25 mouse cellular contexts compared by ENCODE assay signal in genomic region chr7:105572949-105573348, GRCm38 (mm10). TPM values are rescaled to one million over a fixed set of nuclear protein-coding genes. Genes with fewer than 3 reads are reported as not detected.
A peak's percentile ranks its signal among the peaks of the same experiment; 100 is the strongest.
DNase-seq lines count a peak whose midpoint lies in the region; ATAC-seq and TF ChIP-seq lines count a peak whose summit lies in the region.
"Had no signal": no experiment of that assay in that cellular context is flagged by ENCODE, and none has a peak within 500 bp of the region (broad histone marks: within the 10 kb centered on the region; RNA-seq: fewer than 3 reads in every experiment).

No protein-coding gene starts in this region.

- no peak for TF ChIP-seq CTCF in left cerebral cortex, adult 2 months (IDR thresholded peaks at IDR 0.05)

- ATAC-seq in CD4-positive, CD25-positive, alpha-beta regulatory T cell, adult 4 months: no peak
- ATAC-seq: activated CD4-positive, CD25-positive, alpha-beta regulatory T cell, adult 4 months; forebrain, embryonic 14.5 days; intestine, embryonic 15.5 days; Patski had no signal

- H3K27ac ChIP-seq in left cerebral cortex, adult 2 months: peak overlapping the region; percentile 75; the same call in 1 of the 2 replicates
- H3K27ac ChIP-seq: embryonic facial prominence, embryonic 15.5 days; forebrain, embryonic 10.5 days; heart, embryonic 10.5 days; hindbrain, embryonic 13.5 days; intestine, embryonic 15.5 days had no signal

- intact Hi-C loops in left cerebral cortex, adult 2 months (cut with DNase I): no loop called here
- intact Hi-C loops in left cerebral cortex, postnatal 4 days (cut with DNase I): no loop called here

- peak; percentile 24 to 36 for DNase-seq in cerebellum, adult 18-20 months
- DNase-seq in cerebellum, postnatal 4 days (ENCODE audit: low spot score in 2 of 2): no peak
- peak; percentile 20 to 24 for DNase-seq in cerebellum, postnatal 14 days
- DNase-seq in cerebellum, adult 9-11 months: no peak
- DNase-seq in left cerebral cortex, adult 2 months (ENCODE audit: extremely low spot score in 1 of 2, low spot score in 2 of 2): peak in 1 of 2 experiments; percentile 30
- no peak for DNase-seq in left cerebral cortex, postnatal 4 days
- DNase-seq: adrenal gland, postnatal 14 days; embryo, embryonic 11 days; gastrocnemius, postnatal 10 days; heart, adult 18-20 months; heart, postnatal 10 days; heart, postnatal 4 days; kidney, adult 18-20 months had no signal

- peak overlapping the region; percentile 1; the same call in 1 of the 2 replicates for H3K4me3 ChIP-seq in left cerebral cortex, adult 2 months
- H3K4me3 ChIP-seq: embryonic facial prominence, embryonic 15.5 days; erythroblast, embryonic 14.5 days; forebrain, embryonic 10.5 days; heart, embryonic 10.5 days; hindbrain, embryonic 13.5 days; intestine, embryonic 15.5 days had no signal

RNA-seq across cellular contexts. Expression of gene Apbb1, which starts 8.5 kb away (rescaled TPM):
- 100 to 1,000 TPM; 440 to 458 TPM for total RNA-seq in left cerebral cortex, adult 2 months (2021)
- total RNA-seq in left cerebral cortex, postnatal 4 days (2021): 100 to 1,000 TPM; 327 to 331 TPM
- polyA plus RNA-seq in CD4-positive, CD25-positive, alpha-beta regulatory T cell, adult 4 months (2017; shearing (Covaris generic)): 10 to 100 TPM in 1 of 2 experiments, 1 to 10 TPM in 1; 7.5 to 10.2 TPM

RNA-seq across cellular contexts. Expression of gene Smpd1, which starts 18.8 kb away (rescaled TPM):
- total RNA-seq in left cerebral cortex, adult 2 months (2021): 100 to 1,000 TPM in 1 of 2 experiments, 10 to 100 TPM in 1; 96.9 to 107 TPM
- 10 to 100 TPM; 59.3 to 65.7 TPM for total RNA-seq in left cerebral cortex, postnatal 4 days (2021)
- polyA plus RNA-seq in CD4-positive, CD25-positive, alpha-beta regulatory T cell, adult 4 months (2017; shearing (Covaris generic)): 10 to 100 TPM; 21.6 to 25.9 TPM

RNA-seq across cellular contexts. Expression of gene Hpx, which starts 27.0 kb away (rescaled TPM):
- under 1 TPM; 0.30 to 0.68 TPM for total RNA-seq in left cerebral cortex, adult 2 months (2021)
- total RNA-seq in left cerebral cortex, postnatal 4 days (2021): under 1 TPM in 1 of 2 experiments, not detected in 1; 0.26 TPM
- polyA plus RNA-seq in CD4-positive, CD25-positive, alpha-beta regulatory T cell, adult 4 months (2017; shearing (Covaris generic)): not detected
- total RNA-seq: CH12.LX; heart, adult 18-20 months had no signal
- polyA plus RNA-seq: activated CD4-positive, CD25-positive, alpha-beta regulatory T cell, adult 4 months; erythroblast, embryonic 14.5 days; forebrain, embryonic 14.5 days; heart, embryonic 14.5 days had no signal

Comparison
In these comparisons a context has a peak if more than half of its experiments do, and no peak if none do; other contexts are left out.
1. DNase-seq: peak in cerebellum, adult 18-20 months (2 of 2) and cerebellum, postnatal 14 days (2 of 2); none in cerebellum, postnatal 4 days (0 of 2), cerebellum, adult 9-11 months (single experiment) and left cerebral cortex, postnatal 4 days (single experiment).